In genomic region chr11:95869918-95870470, GRCm38 (mm10) we compare ENCODE assay signal across 32 mouse cellular contexts. TPM values are rescaled to one million over a fixed set of nuclear protein-coding genes. Genes with fewer than 3 reads are reported as not detected.
DNase-seq lines count a peak whose midpoint lies in the region; ATAC-seq and TF ChIP-seq lines count a peak whose summit lies in the region.
"Had no signal": no experiment of that assay in that cellular context is flagged by ENCODE, and none has a peak within 500 bp of the region (broad histone marks: within the 10 kb centered on the region; RNA-seq: fewer than 3 reads in every experiment).

No protein-coding gene starts in this region.

- H3K9ac ChIP-seq in lung, postnatal 0 days (replicated peaks; ENCODE audit: low read depth): no peak overlapping the region
- H3K9ac ChIP-seq: heart, embryonic 15.5 days; hindbrain, embryonic 15.5 days; intestine, embryonic 15.5 days; limb, embryonic 13.5 days; liver, embryonic 12.5 days had no signal

- TF ChIP-seq EP300 in lung, postnatal 0 days (IDR thresholded peaks at IDR 0.05): no peak

- no peaks in the 10 kb centered on the region for H3K9me3 ChIP-seq in lung, postnatal 0 days (ENCODE audit: low read length)
- H3K9me3 ChIP-seq in heart, embryonic 10.5 days: no peaks in the 10 kb centered on the region
- H3K9me3 ChIP-seq: forebrain, embryonic 10.5 days; heart, embryonic 15.5 days; hindbrain, embryonic 15.5 days; intestine, embryonic 15.5 days; limb, embryonic 13.5 days; liver, embryonic 12.5 days had no signal

- H3K27ac ChIP-seq in lung, postnatal 0 days (ENCODE audit: low read length): no peak overlapping the region
- peak overlapping the region; percentile 25 for H3K27ac ChIP-seq in brown adipose tissue, adult 24 weeks (replicated peaks; ENCODE audit: low read depth, low read length)
- H3K27ac ChIP-seq in heart, embryonic 10.5 days: no peak overlapping the region
- H3K27ac ChIP-seq: forebrain, embryonic 10.5 days; heart, adult 2 months; heart, embryonic 15.5 days; hindbrain, embryonic 15.5 days; intestine, embryonic 15.5 days; limb, embryonic 13.5 days; liver, embryonic 12.5 days had no signal

- no peaks in the 10 kb centered on the region for H3K27me3 ChIP-seq in lung, postnatal 0 days (replicated peaks; ENCODE audit: insufficient read depth, low read length)
- peaks cover 8% of the 10 kb centered on the region; the same call in 1 of the 2 replicates for H3K27me3 ChIP-seq in heart, embryonic 10.5 days (ENCODE audit: insufficient read depth, poor library complexity, severe bottlenecking)
- H3K27me3 ChIP-seq: heart, embryonic 15.5 days; hindbrain, embryonic 15.5 days; intestine, embryonic 15.5 days; limb, embryonic 13.5 days had no signal

- no peak overlapping the region for H3K4me3 ChIP-seq in lung, postnatal 0 days (ENCODE audit: low read depth, low read length)
- H3K4me3 ChIP-seq in brown adipose tissue, adult 24 weeks (ENCODE audit: insufficient read depth, low read depth, low read length): no peak overlapping the region
- H3K4me3 ChIP-seq in heart, embryonic 10.5 days: no peak overlapping the region
- H3K4me3 ChIP-seq: forebrain, embryonic 10.5 days; heart, adult 2 months; heart, embryonic 15.5 days; hindbrain, embryonic 15.5 days; intestine, embryonic 15.5 days; limb, embryonic 13.5 days; liver, embryonic 12.5 days had no signal

- ATAC-seq in lung, postnatal 0 days: no peak
- peak; percentile 58 for ATAC-seq in megakaryocyte progenitor cell, adult 5-6 weeks (replicated peaks; ENCODE audit: poor library complexity)
- ATAC-seq: forebrain, embryonic 16.5 days; intestine, embryonic 15.5 days; liver, embryonic 12.5 days had no signal

- no peak for TF ChIP-seq CTCF in lung, postnatal 0 days (IDR thresholded peaks at IDR 0.05)

- H3K4me1 ChIP-seq in lung, postnatal 0 days (ENCODE audit: insufficient read depth, low read depth, low read length): no peaks in the 10 kb centered on the region
- peaks cover 2% of the 10 kb centered on the region; the same call in 1 of the 2 replicates for H3K4me1 ChIP-seq in brown adipose tissue, adult 24 weeks (ENCODE audit: control insufficient read depth, insufficient read depth, insufficient read length, low read length)
- no peaks in the 10 kb centered on the region for H3K4me1 ChIP-seq in heart, embryonic 10.5 days
- H3K4me1 ChIP-seq: forebrain, embryonic 10.5 days; heart, embryonic 15.5 days; hindbrain, embryonic 15.5 days; intestine, embryonic 15.5 days; limb, embryonic 13.5 days had no signal

- 46% methylated on average over 6 of the region's 6 CpGs for WGBS in lung, postnatal 0 days
- 70% methylated on average over 6 of the region's 6 CpGs for WGBS in heart, embryonic 10.5 days

- H3K4me2 ChIP-seq in lung, postnatal 0 days (replicated peaks; ENCODE audit: low read depth, low read length): no peak overlapping the region
- H3K4me2 ChIP-seq: heart, embryonic 15.5 days; hindbrain, embryonic 15.5 days; intestine, embryonic 15.5 days; limb, embryonic 13.5 days; liver, embryonic 12.5 days; midbrain, embryonic 11.5 days had no signal

- peak; percentile 18 for DNase-seq in lung, postnatal 0 days (ENCODE audit: low spot score)
- DNase-seq in lung, postnatal 25 days (ENCODE audit: low spot score): no peak
- DNase-seq in B cell, adult 2 months: peak; percentile 54 to 56
- no peak for DNase-seq in heart, embryonic 10.5 days (ENCODE audit: low spot score)
- no peak for DNase-seq in gastrocnemius, postnatal 10 days
- no peak for DNase-seq in heart, adult 8-10 months (ENCODE audit: low spot score)
- DNase-seq: adrenal gland, postnatal 14 days; cerebellum, adult 9-10 months; gastrocnemius, postnatal 25 days; heart, adult 2 months; heart, postnatal 4 days; kidney, adult 8-10 months; kidney, postnatal 10 days; lung, postnatal 4 days; right cerebral cortex, postnatal 14 days; thymus, postnatal 14 days had no signal

- H3K36me3 ChIP-seq in lung, postnatal 0 days (ENCODE audit: insufficient read depth, low read length): no peaks in the 10 kb centered on the region
- H3K36me3 ChIP-seq in heart, embryonic 10.5 days: no peaks in the 10 kb centered on the region
- H3K36me3 ChIP-seq: forebrain, embryonic 10.5 days; heart, embryonic 15.5 days; hindbrain, embryonic 15.5 days; intestine, embryonic 15.5 days; limb, embryonic 13.5 days had no signal

RNA-seq across cellular contexts. Expression of gene Abi3, which starts 27.7 kb away (rescaled TPM):
- polyA plus RNA-seq in lung, postnatal 0 days (2015; fragmentation: Nextera tagmentation; extraction: Ambion mirVana): 29.4 and 33.3 TPM in 2 replicates
- polyA plus RNA-seq in brown adipose tissue, adult 24 weeks (2012; ENCODE audit: insufficient read depth, insufficient read length, missing spikeins): 8.4 and 26.7 TPM in 2 replicates
- total RNA-seq in megakaryocyte progenitor cell, adult 5-6 weeks (2015): 1.5 and 5.0 TPM in 2 replicates
- 1.8 and 3.0 TPM in 2 replicates for total RNA-seq in megakaryocyte progenitor cell, adult 5-6 weeks (2017)
- polyA plus RNA-seq in heart, embryonic 10.5 days (2016; fragmentation: Nextera tagmentation; extraction: Ambion mirVana): 26.6 and 32.4 TPM in 2 replicates
- total RNA-seq in gastrocnemius, postnatal 10 days (2021): 1 to 10 TPM; 3.4 to 7.1 TPM
- 10 to 100 TPM in 1 of 4 experiments, 1 to 10 TPM in 3; 7.3 to 10.8 (median 8.8) TPM for total RNA-seq in heart, adult 8-10 months (2022)

RNA-seq across cellular contexts. Expression of gene Gngt2, which starts 33.0 kb away (rescaled TPM):
- polyA plus RNA-seq in lung, postnatal 0 days (2015; fragmentation: Nextera tagmentation; extraction: Ambion mirVana): 62.5 and 75.9 TPM in 2 replicates
- 106 and 152 TPM in 2 replicates for polyA plus RNA-seq in brown adipose tissue, adult 24 weeks (2012; ENCODE audit: insufficient read depth, insufficient read length, missing spikeins)
- 4.3 and 9.3 TPM in 2 replicates for total RNA-seq in megakaryocyte progenitor cell, adult 5-6 weeks (2015)
- total RNA-seq in megakaryocyte progenitor cell, adult 5-6 weeks (2017): 4.0 TPM in 2 replicates
- 43.2 and 60.8 TPM in 2 replicates for polyA plus RNA-seq in heart, embryonic 10.5 days (2016; fragmentation: Nextera tagmentation; extraction: Ambion mirVana)
- 1 to 10 TPM; 7.0 to 9.4 TPM for total RNA-seq in gastrocnemius, postnatal 10 days (2021)
- 10 to 100 TPM; 11.6 to 19.0 (median 15.7) TPM for total RNA-seq in heart, adult 8-10 months (2022)

RNA-seq across cellular contexts. Expression of gene B4galnt2, which starts 44.7 kb away (rescaled TPM):
- not detected in 2 replicates for polyA plus RNA-seq in lung, postnatal 0 days (2015; fragmentation: Nextera tagmentation; extraction: Ambion mirVana)
- polyA plus RNA-seq in brown adipose tissue, adult 24 weeks (2012; ENCODE audit: insufficient read depth, insufficient read length, missing spikeins): not detected in 2 replicates
- total RNA-seq in megakaryocyte progenitor cell, adult 5-6 weeks (2015): not detected in 2 replicates
- not detected in 2 replicates for total RNA-seq in megakaryocyte progenitor cell, adult 5-6 weeks (2017)
- polyA plus RNA-seq in heart, embryonic 10.5 days (2016; fragmentation: Nextera tagmentation; extraction: Ambion mirVana): 0.16 and 0.49 TPM in 2 replicates
- not detected for total RNA-seq in gastrocnemius, postnatal 10 days (2021)
- not detected for total RNA-seq in heart, adult 8-10 months (2022)
- total RNA-seq: adrenal gland, postnatal 14 days; gastrocnemius, postnatal 25 days; heart, adult 2 months; heart, postnatal 4 days; layer of hippocampus, adult 18-20 months; layer of hippocampus, postnatal 25 days; left cerebral cortex, postnatal 14 days had no signal
- polyA plus RNA-seq: brain, embryonic 14.5 days; embryonic facial prominence, embryonic 11.5 days; forebrain, embryonic 10.5 days; forebrain, embryonic 16.5 days; hindbrain, embryonic 15.5 days; neural tube, embryonic 11.5 days had no signal

RNA-seq across cellular contexts. Expression of gene Phospho1, which starts 45.7 kb away (rescaled TPM):
- polyA plus RNA-seq in lung, postnatal 0 days (2015; fragmentation: Nextera tagmentation; extraction: Ambion mirVana): 1.3 and 1.6 TPM in 2 replicates
- 316 and 541 TPM in 2 replicates for polyA plus RNA-seq in brown adipose tissue, adult 24 weeks (2012; ENCODE audit: insufficient read depth, insufficient read length, missing spikeins)
- 0.47 and 1.3 TPM in 2 replicates for total RNA-seq in megakaryocyte progenitor cell, adult 5-6 weeks (2015)
- total RNA-seq in megakaryocyte progenitor cell, adult 5-6 weeks (2017): 0.62 TPM in 1 of 2 replicates, not detected in the other
- 0.31 and 0.42 TPM in 2 replicates for polyA plus RNA-seq in heart, embryonic 10.5 days (2016; fragmentation: Nextera tagmentation; extraction: Ambion mirVana)
- total RNA-seq in gastrocnemius, postnatal 10 days (2021): 100 to 1,000 TPM; 131 to 134 TPM
- 100 to 1,000 TPM; 171 to 185 (median 175) TPM for total RNA-seq in heart, adult 8-10 months (2022)
- polyA plus RNA-seq: embryonic facial prominence, embryonic 11.5 days; forebrain, embryonic 10.5 days; forebrain, embryonic 16.5 days; midbrain, embryonic 11.5 days; neural tube, embryonic 11.5 days had no signal

Comparison
In these comparisons a context has a peak if more than half of its experiments do, and no peak if none do; other contexts are left out.
1. DNase-seq: peak in lung, postnatal 0 days (single experiment) and B cell, adult 2 months (2 of 2); none in lung, postnatal 25 days (single experiment), heart, embryonic 10.5 days (single experiment), gastrocnemius, postnatal 10 days (single experiment) and heart, adult 8-10 months (single experiment).